Mouse (Mus musculus) 416B (cell line): ENCODE results near the gene Zfp654.

Experiments used
- DNase-seq: peaks from one replicate; pipeline ENCODE4 v3.0.0; 2011; ENCODE audit warnings: low read depth

Gene Zfp654

DNA sequence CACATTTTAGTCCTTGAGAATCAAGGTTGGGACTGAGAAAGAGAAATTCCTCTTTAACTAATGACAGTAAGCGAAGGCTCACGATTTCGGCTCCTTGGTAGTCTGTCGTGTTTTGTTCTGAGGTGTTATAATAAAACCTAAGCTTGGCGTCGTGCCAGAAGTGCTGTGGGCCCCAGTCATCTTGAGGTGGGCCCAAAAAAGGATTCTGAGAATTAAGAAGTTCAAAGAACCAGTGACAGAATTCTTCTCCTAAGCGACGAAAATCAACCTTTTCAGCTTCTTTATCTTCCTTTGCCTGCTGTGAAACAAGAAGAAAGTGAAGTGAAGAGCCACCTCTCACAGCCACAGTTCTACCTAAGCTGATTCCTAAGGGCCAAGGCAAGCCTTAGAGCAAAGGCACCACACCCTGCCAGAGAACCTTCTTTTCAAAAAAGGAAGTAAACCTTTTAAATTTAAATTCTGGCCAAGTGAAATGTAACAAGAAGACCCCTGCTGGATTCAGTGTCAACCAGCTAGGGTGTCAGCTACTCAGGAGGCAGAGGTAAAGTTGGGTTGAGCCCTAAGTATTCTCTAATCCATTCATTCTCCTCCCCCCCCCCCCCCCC, 84.7 kb downstream of the Zfp654 start:
- DNase-seq, result no peak

DNA sequence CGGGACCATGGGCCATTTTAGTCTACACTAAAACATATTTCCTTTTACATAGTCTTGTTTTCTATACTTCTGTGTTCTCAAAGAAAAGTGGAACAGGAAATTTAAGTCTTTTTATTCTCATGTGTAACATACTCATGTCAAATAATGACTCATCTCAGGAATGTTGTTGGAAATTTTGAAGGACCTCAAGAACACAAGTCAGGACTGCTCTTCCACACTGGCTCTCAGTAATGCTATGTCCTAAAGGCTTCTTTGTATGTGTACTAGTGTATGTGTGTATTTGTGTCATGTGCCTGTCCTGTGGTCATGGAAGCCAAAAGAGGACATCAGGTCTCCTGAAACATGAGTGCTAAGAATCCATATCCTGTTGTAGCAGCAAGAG, 92.2 kb downstream of the Zfp654 start:
- no peak for DNase-seq

DNA sequence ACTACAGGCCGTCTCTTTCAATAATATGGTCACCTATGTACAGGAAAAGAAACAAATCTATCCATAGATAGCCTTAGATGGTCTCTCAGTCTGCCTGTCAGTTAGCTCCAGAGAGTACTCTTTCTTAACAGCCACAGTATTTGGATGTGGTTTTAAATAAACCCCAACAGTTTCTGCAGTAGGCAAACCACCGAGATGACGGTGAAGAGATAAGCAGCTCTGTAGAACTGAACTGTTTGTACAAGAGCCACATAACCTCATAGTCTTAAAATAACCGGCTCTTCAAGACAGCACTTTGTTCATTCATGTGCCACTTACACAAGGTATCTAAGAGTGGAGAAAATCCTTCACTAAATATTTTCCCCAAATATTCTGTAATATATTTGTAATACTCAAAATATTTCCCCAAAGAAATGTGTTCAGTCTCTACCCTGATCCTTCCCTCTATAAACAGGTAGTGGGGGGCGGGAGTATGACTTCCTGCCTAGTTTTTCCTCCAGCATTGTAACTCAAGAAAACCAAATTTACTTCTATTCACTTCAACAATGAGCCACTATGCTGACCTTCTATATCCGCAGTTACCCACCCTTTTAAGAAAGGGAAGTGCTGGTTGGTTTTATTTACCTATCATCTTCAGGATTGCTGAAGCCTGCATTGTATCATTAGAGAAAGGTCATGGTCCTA, 92.7 kb downstream of the Zfp654 start:
- peak; percentile 98 for DNase-seq

DNA sequence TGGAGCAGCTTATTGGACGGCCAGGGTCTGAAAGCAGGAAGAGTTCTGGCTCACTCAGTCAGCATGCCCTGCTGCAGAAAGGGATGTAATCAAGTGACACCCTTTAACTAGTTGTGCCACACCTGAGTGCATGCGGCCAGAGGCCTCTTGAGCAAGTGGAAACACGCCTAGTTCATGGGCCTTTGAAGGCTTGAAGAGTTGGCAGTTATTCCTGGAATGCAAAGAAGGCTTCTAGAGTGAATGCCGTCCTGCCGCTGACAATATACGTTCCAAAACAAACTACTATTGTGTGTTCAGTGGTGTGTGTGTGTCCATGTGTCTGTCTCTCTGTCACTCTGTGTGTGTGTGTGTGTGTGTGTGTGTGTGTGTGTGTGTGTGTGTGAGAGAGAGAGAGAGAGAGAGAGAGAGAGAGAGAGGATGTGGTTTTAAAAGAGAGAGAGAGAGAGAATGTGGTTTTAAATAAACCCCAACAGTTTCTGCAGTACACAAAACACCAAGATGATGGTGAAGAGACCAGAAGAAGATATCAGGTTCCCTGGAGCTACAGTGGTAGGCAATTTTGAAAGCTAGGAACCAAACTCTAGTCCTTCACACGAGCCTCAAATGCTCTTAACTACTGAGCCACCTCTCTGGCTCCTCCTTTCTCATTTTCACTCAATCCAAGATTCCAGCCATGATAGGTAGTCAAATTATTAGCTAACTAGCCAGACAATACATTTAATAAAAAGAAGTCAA, 93.6 kb downstream of the Zfp654 start:
- peak; percentile 80 for DNase-seq

DNA sequence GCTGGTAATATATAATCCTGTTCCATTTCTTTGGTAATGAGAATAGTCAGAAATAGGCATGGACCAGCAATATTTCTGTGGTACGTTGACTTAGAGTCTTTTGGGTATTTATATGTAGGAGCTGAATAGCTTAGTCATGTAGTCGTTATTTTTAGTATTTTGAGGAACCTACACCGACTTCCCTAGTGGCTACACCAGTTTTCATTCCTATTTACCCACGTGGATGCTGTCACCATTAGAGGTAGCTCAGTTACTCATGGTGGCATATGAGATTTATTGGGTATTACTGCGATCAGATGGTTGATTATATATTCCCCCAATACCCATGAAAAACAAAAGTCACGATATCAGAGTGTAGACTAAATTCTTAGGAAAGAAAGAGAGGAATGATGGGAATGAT, 95.1 kb downstream of the Zfp654 start:
- peak; percentile 76 for DNase-seq

DNA sequence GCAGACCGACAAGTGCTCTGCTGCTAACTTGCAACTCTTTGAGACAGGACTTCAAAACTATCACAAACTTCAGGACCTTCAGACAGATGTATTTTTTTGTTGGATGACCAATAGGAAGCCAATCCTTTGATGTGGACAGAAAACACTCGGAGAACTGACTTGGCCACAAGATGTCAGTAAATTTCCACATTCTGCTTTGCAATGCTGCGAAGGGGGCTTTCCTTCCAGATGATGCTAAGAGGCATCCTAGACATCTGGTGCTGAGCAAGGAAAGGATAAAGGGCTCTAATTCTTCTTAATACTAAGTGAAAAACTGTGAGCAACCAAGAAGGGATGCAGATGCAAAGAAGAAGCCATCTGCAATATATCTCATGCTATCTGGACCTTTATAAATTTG, 96.7 kb downstream of the Zfp654 start:
- peak; percentile 86 for DNase-seq

DNA sequence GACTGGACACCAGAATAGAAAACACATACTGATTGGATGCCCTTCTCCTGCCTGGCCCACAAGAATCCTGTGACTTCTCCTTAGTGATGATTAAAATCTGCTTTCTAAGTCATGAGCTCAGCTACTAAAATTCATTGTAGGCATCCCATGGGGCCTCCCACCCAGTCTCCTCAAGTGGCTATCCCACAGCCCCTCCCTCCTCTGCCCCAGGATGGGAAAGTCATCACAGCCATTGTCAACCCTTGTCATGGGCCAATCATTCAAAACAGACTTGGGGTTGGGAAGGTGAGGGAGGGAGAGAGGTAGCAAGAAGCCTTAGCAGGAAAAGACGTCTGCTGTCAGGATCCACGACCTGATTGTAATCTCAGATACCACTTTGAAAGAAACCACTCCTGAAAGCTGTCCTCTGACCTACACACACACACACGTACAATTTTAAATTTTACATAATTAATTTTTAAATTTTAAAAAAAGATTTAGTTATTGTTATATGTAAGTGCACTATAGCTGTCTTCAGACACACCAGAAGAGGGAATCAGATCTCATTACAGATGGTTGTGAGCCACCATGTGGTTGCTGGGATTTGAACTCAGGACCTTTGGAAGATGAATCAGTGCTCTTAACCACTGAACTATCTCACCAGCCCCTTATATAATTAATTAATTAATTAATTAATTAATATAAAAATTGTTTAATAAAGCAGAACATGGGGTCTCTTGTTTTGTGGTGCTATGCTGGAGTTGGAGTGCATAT, 97.3 kb downstream of the Zfp654 start:
- no peak for DNase-seq

DNA sequence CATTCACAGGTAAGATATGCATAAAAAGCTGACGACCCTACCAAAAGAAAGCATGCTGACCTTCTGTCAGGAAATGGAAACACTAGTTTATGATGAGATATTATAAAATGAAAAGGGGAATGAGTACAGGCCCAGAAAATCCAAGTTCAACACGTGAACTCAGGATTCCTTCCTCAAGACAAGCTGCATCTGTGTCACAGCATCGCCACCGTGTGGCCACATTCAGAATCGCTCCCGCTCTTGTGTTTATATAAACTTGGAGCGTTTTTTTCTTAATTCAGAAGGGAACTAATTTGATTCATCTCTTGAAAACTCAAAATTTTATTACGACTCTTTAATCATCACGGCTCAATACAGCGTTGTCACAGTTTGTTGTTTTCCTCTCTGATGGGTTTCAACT, 103.2 kb downstream of the Zfp654 start:
- DNase-seq, result peak; percentile 82

DNA sequence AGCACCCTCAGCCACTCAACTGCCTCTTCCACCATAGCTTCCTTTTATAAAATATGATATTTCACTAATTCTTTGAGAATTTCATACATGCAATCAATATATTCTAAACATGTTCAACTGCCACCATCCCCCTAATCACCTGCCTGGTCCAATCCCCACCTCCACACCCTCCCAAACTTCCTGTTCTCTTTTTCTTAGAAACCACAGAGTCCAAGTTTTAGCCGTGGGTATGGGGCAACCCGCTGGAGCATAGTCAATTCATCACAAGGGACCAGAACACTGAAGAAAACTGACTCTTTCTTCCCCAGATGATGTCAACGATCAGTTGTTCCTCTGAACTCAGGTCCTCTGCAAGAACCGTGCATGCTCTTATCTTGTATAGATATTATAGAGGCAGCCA, 106.4 kb downstream of the Zfp654 start:
- no peak for DNase-seq

DNA sequence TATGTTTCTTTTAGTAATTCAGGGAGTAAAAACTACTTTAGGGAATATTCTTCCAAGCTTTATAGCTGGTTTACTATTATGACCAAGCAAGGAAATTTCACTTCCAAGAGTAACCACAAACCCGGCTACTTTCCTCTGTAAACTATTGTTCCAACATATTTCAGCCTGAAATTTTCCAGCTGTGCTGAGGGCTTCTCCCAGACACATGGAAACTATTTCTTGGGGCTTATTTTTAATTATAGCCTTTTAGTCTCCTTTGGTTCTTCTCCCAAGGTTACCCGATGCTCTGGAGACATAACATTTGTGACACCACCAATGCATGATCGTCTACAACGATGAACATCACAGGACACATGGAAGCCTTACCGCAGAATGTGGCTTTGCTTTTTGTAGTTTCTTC, 114.2 kb downstream of the Zfp654 start:
- DNase-seq, result no peak
